Mouse (Mus musculus): ENCODE data around the gene Cfap74. TPM values are rescaled to one million over a fixed set of nuclear protein-coding genes. Genes with fewer than 3 reads are reported as not detected.
"Not testable (repeated sequence)": the region's sequence is repeated elsewhere in the genome, so short reads cannot be mapped to it uniquely, and the experiment has no call there.

The Cfap74 gene
- total and polyA plus RNA-seq, 3 experiments = 0.26 to 0.78 (median 0.32) TPM

- Histone ChIP-seq H3K79me2 (replicated peaks; ENCODE audit: control insufficient read depth, insufficient read depth, low read length) (no peaks in the 10 kb centered on the region), H3K4me1 (ENCODE audit: control insufficient read depth, insufficient read depth, low read length) (peaks cover 2% of the 10 kb centered on the region), H3K9ac (ENCODE audit: low read depth, low read length) (no peak overlapping the region), H3K36me3 (ENCODE audit: control insufficient read depth, insufficient read depth, low read length) (no peaks in the 10 kb centered on the region), H3K4me3 (no peak overlapping the region), H3K27ac (no peak overlapping the region), H3K27me3 (ENCODE audit: control insufficient read depth, insufficient read depth, low read length) (no peaks in the 10 kb centered on the region)
- intact Hi-C loops (cut with DNase I) = no loop called here
- TF ChIP-seq POLR2A (IDR thresholded peaks at IDR 0.05; ENCODE audit: insufficient read depth, low read depth, low read length) = no peak
- no peak for TF ChIP-seq CTCF (IDR thresholded peaks at IDR 0.05)
- no peak for TF ChIP-seq EP300 (IDR thresholded peaks at IDR 0.05; ENCODE audit: insufficient read depth, low read depth, low read length)
- 87% methylated on average over 7 of the region's 7 CpGs for WGBS
- no peak for DNase-seq
Measured at GRCm38 (mm10) chr4:155471406-155471805, 62.4 kb downstream of the Cfap74 start.

DNA sequence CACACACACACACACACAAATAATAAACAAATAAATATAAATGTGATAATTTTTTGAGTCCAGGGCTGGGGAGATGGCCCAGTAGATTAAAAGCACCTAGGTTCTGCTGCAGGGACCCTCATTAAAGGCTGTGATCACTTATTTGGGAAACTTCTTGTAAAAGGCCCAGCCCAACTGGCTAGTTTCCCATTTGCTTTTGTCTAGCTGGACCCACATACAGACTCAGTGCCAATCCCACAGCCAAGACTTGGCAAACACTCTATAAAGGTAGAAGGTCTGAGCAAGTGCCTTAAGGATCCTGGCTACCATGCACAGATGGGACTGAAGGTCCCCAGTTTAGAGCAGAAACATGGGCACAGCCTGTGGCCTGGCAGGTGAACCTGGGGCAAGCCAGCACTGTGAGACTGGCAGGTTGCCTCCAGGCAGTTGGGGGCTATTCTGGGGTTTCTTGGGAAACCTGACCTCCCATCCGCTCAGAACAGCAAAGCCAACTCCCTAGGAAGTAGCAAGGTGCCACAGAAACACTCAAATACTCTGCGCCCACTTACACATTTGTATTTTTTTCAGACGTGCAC, 63.8 kb downstream of the Cfap74 start:
- intact Hi-C loops (cut with DNase I) = no loop called here
- TF ChIP-seq EP300 (IDR thresholded peaks at IDR 0.05; ENCODE audit: insufficient read depth, low read depth, low read length) (no peak), POLR2A (IDR thresholded peaks at IDR 0.05; ENCODE audit: insufficient read depth, low read depth, low read length) (no peak), CTCF (IDR thresholded peaks at IDR 0.05) (no peak)
- no peak overlapping the region for H3K27ac ChIP-seq
- WGBS = 65% methylated on average over 3 of the region's 3 CpGs
- DNase-seq = no peak
- no peaks in the 10 kb centered on the region for H3K27me3 ChIP-seq (ENCODE audit: control insufficient read depth, insufficient read depth, low read length)
- no peaks in the 10 kb centered on the region for H3K36me3 ChIP-seq (ENCODE audit: control insufficient read depth, insufficient read depth, low read length)
- no peak overlapping the region for H3K9ac ChIP-seq (ENCODE audit: low read depth, low read length)
- peaks cover 2% of the 10 kb centered on the region for H3K4me1 ChIP-seq (ENCODE audit: control insufficient read depth, insufficient read depth, low read length)
- no peaks in the 10 kb centered on the region for H3K79me2 ChIP-seq (replicated peaks; ENCODE audit: control insufficient read depth, insufficient read depth, low read length)
- no peak overlapping the region for H3K4me3 ChIP-seq

DNA sequence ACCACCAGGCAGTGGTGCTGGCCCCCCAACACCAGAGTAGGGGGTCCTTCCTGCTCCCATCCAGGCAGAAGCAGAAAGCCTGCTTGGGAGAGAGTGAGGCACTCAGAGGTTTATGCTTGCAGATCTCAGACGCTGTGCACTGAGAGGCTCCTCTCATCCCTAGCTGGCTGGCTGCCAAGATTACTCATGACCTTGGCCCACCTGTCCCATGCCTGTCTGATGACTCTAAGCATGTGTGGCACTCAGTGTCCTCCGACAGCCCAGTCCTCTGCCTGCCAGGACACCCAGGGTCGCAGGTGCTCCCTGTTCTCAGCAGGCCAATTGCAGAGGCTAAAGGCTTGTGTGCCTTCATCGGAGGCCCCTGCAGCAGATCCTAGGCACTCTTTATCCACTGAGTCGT, 64.3 kb downstream of the Cfap74 start:
- DNase-seq = peak in 1 of 2 experiments; percentile 44
- intact Hi-C loops (cut with DNase I) = no loop called here
- no peak overlapping the region for H3K4me3 ChIP-seq

GRCm38 (mm10) chr4:155473796-155474195, 64.8 kb downstream of the Cfap74 start:
- H3K4me3 ChIP-seq; H3K79me2 ChIP-seq (replicated peaks; ENCODE audit: control insufficient read depth, insufficient read depth, low read length); H3K27me3 ChIP-seq (ENCODE audit: control insufficient read depth, insufficient read depth, low read length); H3K9ac ChIP-seq (ENCODE audit: low read depth, low read length); H3K4me1 ChIP-seq (ENCODE audit: control insufficient read depth, insufficient read depth, low read length); H3K36me3 ChIP-seq (ENCODE audit: control insufficient read depth, insufficient read depth, low read length); H3K27ac ChIP-seq; intact Hi-C loops (cut with DNase I); DNase-seq: not testable (repeated sequence)
- WGBS = 54% methylated on average over 2 of the region's 2 CpGs

More for the DNA sequence above, 64.3 kb downstream of the Cfap74 start:
- 0 out of 2 replicates have a peak, but pooled peaks have one; percentile 46 for TF ChIP-seq EP300 (IDR thresholded peaks at IDR 0.05; ENCODE audit: insufficient read depth, low read depth, low read length)
- TF ChIP-seq CTCF (IDR thresholded peaks at IDR 0.05) = no peak
- TF ChIP-seq POLR2A (IDR thresholded peaks at IDR 0.05; ENCODE audit: insufficient read depth, low read depth, low read length) = no peak
- H3K79me2 ChIP-seq (replicated peaks; ENCODE audit: control insufficient read depth, insufficient read depth, low read length) = no peaks in the 10 kb centered on the region
- no peaks in the 10 kb centered on the region for H3K27me3 ChIP-seq (ENCODE audit: control insufficient read depth, insufficient read depth, low read length)
- 49% methylated on average over 5 of the region's 5 CpGs for WGBS
- peaks cover 2% of the 10 kb centered on the region for H3K4me1 ChIP-seq (ENCODE audit: control insufficient read depth, insufficient read depth, low read length)
- no peak overlapping the region for H3K27ac ChIP-seq
- no peaks in the 10 kb centered on the region for H3K36me3 ChIP-seq (ENCODE audit: control insufficient read depth, insufficient read depth, low read length)
- H3K9ac ChIP-seq (ENCODE audit: low read depth, low read length) = no peak overlapping the region

DNA sequence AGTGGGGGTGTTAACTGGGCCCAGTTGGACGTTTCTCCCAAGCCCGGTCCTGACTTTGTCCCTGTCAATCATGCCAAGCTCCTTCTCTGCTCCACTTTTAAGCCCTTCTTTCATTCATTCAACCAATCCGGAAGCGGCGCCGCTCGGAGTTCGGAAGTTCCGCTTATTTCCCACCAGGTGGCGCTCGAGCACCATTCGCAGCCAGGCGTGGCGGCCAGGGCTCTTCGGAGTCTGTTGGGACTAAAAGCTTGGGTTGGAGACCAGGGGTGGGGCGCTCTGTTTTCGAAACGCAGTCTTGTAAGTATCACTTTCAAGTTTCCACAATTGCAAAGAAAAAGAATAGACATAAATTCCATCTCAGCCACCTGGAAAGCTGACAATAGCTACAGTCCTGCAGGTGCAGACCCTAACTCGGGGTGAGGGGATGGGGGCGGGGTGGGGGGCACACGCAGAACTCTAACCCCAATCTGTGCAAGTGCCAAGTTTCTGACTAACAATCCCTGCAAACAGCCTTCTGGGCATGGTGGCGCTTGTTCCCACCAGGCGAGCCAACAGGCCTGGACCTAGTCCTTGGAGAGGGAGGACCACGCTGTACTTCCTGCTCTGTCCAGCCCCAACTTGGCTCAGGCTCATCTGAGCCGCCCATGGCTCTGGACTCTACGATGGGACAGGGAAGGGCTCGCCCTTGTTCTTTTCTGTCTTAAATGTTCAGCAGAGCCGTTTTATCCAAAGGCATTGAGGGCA, 72.6 kb downstream of the Cfap74 start:
- H3K27ac ChIP-seq = peak overlapping the region; percentile 78
- intact Hi-C loops (cut with DNase I) = loop anchor here (1.0 to 5.0 kb wide), 5 partner anchors 36 to 301 kb away; partner anchors contain the start of gene Ssu72

GRCm38 (mm10) chr4:155482125-155482480, 73.1 kb downstream of the Cfap74 start:
- Histone ChIP-seq H3K27ac (peak overlapping the region; percentile 78), H3K36me3 (ENCODE audit: control insufficient read depth, insufficient read depth, low read length) (no peaks in the 10 kb centered on the region), H3K9ac (ENCODE audit: low read depth, low read length) (peak overlapping the region; percentile 51), H3K4me1 (ENCODE audit: control insufficient read depth, insufficient read depth, low read length) (peaks cover 11% of the 10 kb centered on the region), H3K27me3 (ENCODE audit: control insufficient read depth, insufficient read depth, low read length) (no peaks in the 10 kb centered on the region), H3K4me3 (peak overlapping the region; percentile 41; the same call in 1 of the 2 replicates), H3K79me2 (replicated peaks; ENCODE audit: control insufficient read depth, insufficient read depth, low read length) (no peaks in the 10 kb centered on the region)
- intact Hi-C loops (cut with DNase I) = loop anchor here (2.0 to 5.0 kb wide), 3 partner anchors 35 to 301 kb away; partner anchors contain the start of gene Ssu72
- no peak for DNase-seq
- 77% methylated on average over 6 of the region's 6 CpGs for WGBS
- TF ChIP-seq EP300 (IDR thresholded peaks at IDR 0.05; ENCODE audit: insufficient read depth, low read depth, low read length) = no peak

More for the DNA sequence above, 72.6 kb downstream of the Cfap74 start:
- TF ChIP-seq EP300 (IDR thresholded peaks at IDR 0.05; ENCODE audit: insufficient read depth, low read depth, low read length) (peak; percentile 80; the same call in 1 of the 2 replicates), POLR2A (IDR thresholded peaks at IDR 0.05; ENCODE audit: insufficient read depth, low read depth, low read length) (peak; percentile 77), CTCF (IDR thresholded peaks at IDR 0.05) (no peak; the same call in 1 of the 2 replicates)
- H3K4me1 ChIP-seq (ENCODE audit: control insufficient read depth, insufficient read depth, low read length) = peaks cover 8% of the 10 kb centered on the region
- no peaks in the 10 kb centered on the region for H3K36me3 ChIP-seq (ENCODE audit: control insufficient read depth, insufficient read depth, low read length)
- no peaks in the 10 kb centered on the region for H3K79me2 ChIP-seq (replicated peaks; ENCODE audit: control insufficient read depth, insufficient read depth, low read length)
- H3K27me3 ChIP-seq (ENCODE audit: control insufficient read depth, insufficient read depth, low read length) = no peaks in the 10 kb centered on the region
- peak; percentile 83 to 86 for DNase-seq
- peak overlapping the region; percentile 51 for H3K9ac ChIP-seq (ENCODE audit: low read depth, low read length)
- peak overlapping the region; percentile 41; the same call in 1 of the 2 replicates for H3K4me3 ChIP-seq
- 10% methylated on average over 28 of the region's 28 CpGs for WGBS
